Mouse (Mus musculus): ENCODE measurements at regions not wholly inside any gene's neighbourhood (a gene's known extent, or its start where the extent isn't known, plus 50 kb on each side); places are given as distances from the start of the nearest gene placed in this dataset.

GRCm38 (mm10) chr10:117552049-117552652 lies 77.1 kb upstream of the Cpm start:
- TF ChIP-seq CTCF (conservative IDR thresholded peaks at IDR 0.05; ENCODE audit: insufficient read depth, insufficient read length, low read depth, low read length) (no peak), POLR2A (IDR thresholded peaks at IDR 0.05; ENCODE audit: low read depth, low read length) (no peak)

All from kidney, adult 2 months (tissue).